Mouse (Mus musculus): ENCODE results near the gene Gm42421.
A peak's percentile ranks its signal among the peaks of the same experiment; 100 is the strongest.

Gm42421 gene

DNA sequence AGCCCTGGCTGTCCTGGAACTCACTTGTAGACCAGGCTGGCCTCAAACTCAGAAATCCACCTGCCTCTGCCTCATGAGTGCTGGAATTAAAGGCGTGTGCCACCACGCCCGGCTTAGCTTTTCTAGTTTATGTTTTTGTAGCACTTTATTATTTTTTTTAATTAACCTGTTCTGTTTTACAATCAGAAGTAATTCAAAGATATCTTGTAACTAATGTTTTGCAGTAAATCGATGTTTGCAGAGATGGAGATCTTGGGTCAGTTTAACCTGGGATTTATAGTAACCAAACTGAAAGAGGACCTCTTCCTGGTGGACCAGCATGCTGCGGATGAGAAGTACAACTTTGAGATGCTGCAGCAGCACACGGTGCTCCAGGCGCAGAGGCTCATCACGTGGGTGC lies at the start of gene Gm42421:
Gm42421 (plus strand) TSS at position 301 of the 400 bp plus-strand sequence.
- no peak for DNase-seq

DNA sequence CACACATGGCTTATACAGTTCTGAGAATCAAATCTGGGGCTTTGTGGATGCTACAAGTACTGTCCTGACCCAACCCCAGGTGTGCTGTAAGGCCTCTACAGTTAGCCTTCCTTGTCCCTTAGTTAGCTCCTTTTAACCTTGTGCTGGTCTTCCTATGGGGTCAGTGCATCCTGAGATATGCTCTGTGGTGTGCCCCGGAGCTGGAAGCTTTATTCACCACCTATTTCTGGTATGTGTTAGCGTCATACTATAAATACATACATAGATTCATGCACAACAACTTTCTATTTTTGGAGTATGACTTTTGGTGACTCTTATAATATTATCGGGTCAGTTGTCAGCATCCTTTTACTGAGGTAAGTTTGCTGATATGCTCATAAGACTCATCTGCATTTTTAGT lies 42.7 kb upstream of the Gm42421 start:
- no peak for DNase-seq

DNA sequence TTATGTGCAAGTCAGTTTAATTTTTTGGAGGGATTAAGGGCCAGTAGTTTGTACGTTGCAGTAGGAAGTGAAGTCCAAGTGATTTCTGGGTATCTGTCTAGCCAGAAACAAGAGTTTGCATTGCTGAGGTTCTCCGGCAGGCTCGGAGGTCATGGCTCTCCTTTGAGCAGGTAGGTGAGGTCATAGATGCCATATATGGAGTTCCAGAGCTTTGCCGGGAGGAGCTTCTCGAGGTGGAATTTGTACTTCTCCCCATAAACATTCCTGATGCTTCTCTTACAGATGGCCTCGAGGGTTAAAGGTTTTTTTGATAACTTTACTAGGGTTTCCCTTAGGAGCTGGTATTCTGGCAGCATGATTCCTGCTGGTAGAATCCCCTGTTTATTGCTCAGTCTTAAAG lies 37.2 kb upstream of the Gm42421 start:
- DNase-seq = no peak

DNA sequence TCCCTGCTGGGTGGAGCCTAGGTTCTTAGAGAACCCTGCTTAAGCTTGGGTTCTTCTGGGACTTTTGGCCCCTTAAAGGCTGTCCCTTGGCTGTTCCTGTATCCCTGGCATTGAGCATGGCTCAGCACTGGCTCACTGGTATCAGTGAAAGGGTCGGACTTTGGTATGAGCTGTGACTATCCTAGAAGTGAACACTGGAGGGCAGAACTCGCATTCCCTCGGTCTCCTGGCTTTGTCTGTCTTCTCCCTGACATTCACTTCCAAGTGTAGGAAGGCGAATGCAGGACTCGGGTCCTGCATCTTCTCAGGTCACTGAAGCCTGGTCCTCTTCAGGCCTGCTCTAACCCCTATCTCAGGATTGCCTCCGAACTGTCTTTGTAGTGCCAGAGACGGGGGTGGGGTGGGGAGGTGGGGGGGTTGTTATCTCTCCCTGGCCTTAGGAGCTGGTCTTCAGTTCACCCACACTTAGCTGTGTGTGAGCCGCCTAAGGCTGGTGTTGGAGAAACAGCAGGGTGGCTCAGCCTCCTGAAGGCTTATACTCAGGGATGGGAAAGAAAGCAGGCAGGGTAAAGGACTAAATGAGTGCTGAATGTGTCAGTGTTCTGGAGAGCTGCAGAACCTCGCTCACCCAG lies 35.6 kb upstream of the Gm42421 start:
- no peak for DNase-seq

DNA sequence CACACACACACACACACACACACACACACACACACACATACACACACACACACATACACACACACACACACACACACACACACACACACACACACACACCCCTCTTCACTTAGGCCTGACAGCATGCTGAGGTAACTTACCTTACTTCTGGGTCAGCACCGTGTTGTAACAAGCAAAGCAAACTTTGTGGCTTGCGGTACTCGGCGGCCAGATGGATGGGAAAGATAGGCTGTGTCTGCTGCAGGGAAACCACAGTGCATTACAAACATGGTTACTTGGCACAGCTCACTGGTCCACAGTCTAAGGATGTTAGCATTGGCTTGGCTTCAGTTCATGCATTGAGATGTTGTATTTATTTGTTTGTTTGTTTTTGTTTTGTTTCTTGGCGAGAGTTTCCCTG lies 34.6 kb upstream of the Gm42421 start:
- DNase-seq = no peak

DNA sequence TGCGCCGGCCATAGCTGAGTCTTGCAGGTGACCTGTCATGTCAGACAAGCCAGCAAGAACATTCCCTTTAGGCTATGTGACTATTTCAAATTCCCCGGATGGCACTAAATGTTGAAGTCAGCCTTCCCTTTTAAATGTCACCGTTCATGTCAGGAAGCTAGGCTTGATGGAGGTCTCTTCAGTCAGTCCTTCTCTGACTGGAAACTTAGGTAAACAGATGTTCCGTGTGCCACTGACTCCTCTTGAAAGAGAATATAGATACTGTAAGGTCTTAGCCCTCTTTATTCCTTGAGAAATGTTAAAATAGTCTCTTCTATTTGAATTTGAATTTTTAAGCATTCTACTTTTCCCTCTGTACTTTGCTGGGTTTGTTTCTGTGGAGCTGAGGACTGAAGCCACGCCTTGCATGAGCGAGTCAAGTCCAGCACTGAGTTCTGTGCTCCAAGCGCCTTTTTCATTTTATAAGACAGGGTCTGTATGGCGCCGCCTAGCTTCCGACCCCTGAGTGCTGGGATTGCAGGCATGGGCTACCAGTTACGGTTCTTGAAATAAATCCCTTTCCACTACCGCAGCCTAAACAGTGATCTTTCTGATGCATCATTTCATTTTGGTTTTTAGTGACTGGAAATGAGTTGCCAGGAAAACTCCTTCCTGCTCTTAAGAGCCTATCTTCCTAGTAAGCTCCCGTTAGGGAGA lies 30.2 kb upstream of the Gm42421 start, which contains the start of gene Ankrd61:
Ankrd61 (minus strand) TSS at position 51 of the 696 bp plus-strand sequence.
- no peak for DNase-seq

DNA sequence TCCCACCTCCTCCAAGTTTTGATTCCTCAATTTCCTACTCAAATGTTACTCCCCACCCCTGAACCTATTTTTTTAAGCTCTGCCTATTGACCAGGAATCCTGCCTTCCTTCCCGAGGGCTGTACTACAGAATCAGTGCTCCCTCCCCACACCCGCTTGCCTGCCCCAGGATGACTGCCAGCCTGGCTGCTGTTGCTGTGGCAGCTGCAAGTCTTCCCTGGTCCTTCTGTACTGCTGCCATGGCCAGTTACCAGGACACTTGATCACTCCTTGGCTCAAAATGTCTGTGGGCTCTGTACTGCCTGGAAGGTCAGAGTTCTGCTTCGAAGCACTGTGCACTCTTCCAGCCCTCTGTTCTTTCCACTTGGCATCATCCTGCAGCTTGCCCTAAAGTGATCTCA lies 25.9 kb upstream of the Gm42421 start:
- DNase-seq = peak in 1 of 2 experiments; percentile 25

DNA sequence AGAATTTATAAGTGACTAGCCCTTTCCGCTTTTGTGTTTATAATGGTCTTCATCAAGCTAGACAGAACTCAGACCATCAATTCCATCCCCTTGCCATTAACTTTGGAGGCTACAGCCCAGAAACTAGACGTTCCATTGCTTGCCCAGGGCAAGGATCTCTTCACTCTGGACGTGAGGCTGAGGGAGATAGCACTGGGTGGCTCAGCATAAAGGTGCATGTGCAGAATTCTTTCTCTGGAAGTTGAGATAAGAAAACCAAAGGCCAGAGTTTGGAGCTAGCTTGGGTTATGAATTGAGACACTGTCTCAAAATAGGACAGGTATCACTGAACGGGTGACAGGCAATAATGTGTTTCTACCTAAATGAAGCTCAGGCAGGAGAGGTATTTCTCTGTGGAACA lies 24.2 kb upstream of the Gm42421 start:
- DNase-seq = no peak

DNA sequence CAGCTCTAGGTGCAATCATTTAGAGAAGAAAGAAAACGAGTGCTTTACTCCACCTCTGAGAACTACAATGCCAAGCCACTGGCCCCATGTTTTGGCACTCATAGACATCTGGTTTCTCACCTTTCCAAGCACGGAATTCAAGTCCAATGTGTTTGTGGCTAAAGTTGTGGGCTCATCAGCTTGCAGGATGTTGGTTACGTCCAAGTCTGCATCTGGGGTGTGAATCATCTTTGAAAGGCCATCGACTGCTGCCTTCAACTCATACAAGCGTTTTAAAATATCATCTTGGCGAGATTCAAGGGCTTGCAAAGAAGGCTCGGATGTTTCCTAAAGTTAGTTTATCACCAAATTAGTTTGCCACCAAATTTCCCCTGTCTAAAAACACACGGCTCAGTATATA lies 21.5 kb upstream of the Gm42421 start:
- no peak for DNase-seq

DNA sequence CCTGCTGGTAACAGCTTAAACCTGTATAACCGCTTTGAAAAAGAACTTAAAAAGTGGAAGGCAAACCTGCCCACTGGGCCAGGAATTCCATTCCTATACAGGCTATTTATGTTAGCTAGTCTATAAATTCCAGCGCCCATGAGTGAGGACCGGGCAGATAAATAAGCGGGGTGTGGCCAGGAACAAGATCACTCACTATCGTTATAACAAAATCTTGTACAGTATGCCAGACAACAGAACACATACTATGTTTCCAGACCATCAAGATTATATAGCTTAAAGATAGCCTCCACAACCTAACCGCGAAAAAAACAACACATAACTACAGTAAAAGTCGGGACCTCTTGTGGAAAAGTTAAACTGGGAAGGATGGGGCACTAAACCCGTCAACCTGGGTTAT lies 19.0 kb upstream of the Gm42421 start:
- DNase-seq = no peak

DNA sequence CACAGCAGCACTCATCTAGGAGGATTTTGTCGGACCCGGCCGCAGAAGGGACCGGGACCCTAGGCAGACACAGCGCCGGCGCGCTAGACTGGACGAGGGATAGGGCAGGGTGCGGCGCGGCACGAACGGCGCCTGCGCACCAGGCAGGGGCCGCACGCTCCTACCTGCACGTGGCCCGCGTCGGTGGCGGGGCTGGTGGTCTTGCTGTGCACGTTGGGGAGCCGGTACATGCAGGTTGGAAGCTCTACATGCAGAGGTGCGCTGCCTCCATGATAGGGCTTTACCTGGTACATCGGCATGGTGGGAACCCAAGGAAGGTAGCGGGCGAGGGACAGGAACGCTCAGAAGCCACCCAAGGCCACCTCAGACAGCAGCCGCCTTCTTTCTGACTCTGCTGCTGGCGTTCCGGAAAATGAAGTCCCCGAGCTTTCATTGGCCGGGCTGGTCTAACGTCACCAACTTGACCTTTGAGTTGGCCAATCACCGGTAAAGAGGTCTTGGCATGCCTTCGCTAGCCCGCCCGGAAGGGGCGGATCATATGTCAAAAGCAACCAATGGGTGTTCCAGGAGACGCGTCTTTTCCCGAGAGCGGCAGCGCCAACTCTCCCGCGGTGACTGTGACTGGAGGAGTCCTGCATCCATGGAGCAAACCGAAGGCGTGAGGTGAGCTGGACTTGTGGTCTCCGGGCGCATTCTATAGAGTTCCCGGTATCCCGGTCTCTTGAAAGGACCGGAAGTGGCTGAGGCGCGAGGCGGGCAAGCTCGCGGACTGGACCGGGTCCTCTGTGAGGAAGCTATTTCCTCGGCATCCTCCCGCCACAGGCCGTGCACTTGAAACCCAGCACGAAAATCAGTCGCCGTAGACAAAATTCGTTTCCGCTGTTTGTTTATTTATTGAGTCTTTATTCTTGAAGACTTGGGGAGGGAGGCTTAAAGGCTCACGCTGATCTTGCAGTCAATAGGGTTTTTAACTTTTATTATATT lies 18.3 kb upstream of the Gm42421 start, which contains the start of the genes Aimp2 and Pms2:
Aimp2 (minus strand) TSS at position 431 of the 984 bp plus-strand sequence.
Pms2 (plus strand) TSS at position 548 of the 984 bp plus-strand sequence.
- DNase-seq = peak; percentile 95 to 96

DNA sequence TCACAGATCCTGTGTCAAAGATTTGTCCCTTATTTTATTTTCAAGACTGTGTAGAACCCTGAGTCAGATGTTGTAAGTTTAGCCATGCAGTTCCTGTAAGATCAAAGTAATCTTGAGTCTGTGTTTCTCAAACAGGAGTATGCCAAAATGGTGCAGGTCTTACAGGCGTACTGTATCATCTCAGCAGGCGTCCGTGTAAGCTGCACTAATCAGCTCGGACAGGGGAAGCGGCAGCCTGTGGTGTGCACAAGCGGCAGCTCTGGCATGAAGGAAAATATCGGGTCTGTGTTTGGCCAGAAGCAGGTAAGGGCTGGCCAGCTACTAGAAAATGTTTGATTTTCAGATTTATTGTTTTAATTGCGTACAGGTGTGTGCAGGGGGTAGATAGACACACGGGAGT lies 11.8 kb upstream of the Gm42421 start:
- peak in 1 of 2 experiments; percentile 29 for DNase-seq

DNA sequence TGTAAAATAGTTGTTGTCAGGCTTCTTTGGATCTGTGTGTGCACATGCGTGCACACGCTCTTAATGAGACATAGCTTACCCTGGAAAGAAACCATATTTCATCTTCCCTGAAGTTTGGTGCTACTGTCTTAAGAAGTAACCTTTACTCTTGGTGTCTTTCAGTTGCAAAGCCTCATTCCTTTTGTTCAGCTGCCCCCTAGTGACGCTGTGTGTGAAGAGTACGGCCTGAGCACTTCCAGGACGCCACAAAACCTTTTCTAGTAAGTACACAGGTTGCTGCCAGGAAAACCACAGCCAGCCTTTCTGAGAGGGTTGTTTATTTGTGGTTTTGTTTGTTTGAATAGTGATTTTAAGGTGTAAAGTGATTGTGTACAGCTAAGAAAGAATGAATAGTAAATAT lies 10.6 kb upstream of the Gm42421 start:
- peak in 1 of 2 experiments; percentile 38 for DNase-seq

DNA sequence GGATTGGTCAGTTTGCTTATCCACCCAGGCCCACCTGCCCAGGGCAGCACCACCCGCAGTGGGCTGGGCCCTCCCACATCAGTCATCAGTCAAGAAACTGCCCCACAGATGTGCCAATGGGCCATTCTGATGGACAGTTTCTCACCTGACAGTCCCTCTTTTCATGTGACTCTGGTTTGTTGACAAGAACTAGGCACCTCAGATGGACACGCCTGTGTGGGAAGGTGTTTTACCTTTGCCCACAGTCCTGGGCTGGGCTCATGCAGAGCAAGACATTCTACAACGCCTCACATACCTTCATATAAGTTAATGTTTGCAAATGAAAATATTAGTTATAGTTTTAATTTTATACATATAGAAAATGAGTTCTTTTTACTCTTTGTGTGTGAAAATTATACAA lies 9.9 kb upstream of the Gm42421 start:
- DNase-seq = no peak

DNA sequence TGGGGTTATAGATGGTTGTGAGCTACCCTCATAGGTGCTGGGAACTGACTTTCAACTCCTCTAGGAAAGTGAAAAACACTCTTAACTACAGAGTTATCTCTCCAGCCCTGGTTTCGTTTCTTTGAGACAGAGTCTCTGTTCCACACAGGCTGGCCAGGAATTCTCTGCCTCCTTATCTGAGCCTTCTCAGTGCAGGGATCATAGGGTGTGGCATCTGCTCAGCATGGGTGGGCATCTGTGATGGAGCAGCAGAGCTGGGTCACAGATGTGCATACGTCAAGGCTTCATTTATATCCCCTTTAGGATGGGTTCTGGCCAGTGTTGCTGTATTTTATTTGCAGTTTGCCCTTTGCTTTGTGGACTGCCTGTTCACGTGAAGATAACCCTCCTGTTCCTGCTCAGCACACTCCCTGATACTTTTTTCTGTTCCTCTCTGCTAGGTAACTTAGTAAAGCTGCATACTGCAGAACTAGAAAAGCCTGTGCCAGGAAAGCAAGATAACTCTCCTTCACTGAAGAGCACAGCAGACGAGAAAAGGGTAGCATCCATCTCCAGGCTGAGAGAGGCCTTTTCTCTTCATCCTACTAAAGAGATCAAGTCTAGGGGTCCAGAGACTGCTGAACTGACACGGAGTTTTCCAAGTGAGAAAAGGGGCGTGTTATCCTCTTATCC lies 3.1 kb upstream of the Gm42421 start:
- no peak for DNase-seq

DNA sequence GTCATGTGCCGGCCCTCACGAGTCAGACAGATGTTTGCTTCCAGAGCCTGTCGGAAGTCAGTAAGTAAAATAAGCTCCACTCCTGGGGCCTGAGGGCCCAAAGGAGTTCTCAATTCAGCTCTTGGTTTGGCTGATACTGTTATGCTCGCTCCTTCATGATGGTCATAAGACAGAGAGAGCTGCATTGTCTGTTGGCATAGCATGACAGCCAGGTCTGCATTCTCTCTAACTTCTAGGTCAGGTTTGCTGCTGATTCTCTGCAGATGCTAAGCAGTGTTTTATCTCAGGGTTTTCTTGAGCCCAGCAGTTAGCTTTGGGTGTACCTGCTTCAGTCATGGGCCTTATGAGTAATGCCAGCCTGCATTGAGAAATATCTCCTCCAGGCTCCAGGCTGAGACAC lies 1.3 kb downstream of the Gm42421 start:
- DNase-seq = no peak

DNA sequence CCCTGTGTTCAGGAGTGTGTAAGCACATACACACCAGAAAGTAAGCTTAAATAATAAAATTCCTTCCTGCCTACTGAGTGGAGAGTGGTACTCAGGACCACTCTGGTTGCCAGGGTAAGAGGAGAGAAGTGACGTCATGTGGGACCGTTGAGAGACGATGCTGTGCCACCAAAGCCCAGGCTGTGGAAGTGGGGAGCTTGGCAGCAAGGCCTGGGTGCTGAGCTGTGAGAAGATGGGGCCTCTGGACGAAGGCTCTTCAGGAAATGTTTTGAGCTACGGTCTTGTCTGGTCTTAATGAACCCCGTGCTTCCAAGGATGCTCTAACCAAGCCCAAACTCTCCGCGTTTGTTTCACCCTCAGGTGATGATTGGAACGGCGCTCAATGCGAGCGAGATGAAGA lies 2.7 kb downstream of the Gm42421 start:
- DNase-seq = no peak

DNA sequence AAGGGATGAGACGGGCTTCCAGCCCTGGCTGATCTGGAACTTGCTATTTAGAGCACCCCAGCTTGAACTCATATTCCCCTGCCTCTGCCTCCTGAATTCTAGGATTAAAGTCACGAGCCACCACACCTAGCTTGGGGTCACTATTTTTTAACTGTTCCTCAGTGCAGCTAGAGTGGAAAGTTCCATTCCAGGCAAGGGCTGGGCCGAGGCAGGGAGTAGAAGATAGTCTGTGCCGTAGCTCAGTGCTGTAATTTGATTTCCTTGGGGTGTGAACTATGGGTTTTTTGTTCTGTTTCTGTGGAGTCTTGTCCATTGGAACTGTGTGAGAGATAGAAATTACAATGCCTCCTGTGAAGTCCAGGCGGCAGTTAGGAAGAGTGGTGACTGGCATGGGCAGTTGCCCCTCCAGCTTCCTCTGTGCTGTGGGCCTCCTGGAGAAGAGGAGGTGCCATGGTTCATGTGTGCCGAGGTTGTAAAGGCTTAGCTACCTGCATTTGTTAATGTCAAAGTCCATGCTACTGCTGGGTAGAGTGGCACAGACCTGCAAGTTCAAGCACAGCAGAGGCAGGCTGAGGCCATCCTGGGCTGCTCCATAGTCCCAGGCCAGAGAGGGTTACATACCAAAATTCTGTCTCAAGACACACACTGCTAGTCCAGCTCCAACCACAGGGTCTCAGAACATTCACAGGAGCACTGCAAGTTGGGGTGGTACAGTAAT lies 4.0 kb downstream of the Gm42421 start:
- no peak for DNase-seq

DNA sequence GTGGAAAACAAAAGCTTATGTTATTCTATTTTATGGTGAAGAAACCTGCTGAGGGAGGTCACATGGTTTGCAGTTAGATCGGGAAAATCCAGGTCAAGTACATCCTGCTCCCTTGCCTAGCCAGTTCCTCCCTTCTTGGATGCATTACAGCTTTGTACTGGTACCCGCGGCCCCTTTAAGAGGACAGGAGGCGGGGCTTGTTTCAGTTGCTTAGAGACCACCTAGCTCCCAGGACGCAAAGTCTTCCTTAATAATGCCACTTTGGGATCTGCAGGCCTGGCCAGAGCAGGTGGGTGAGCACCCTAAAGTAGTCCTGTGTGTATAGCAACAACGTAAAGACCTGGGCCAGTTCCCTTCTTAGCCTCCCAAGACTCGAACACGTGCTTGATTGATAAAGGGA lies 4.9 kb downstream of the Gm42421 start, which contains the start of gene Rsph10b:
Rsph10b (plus strand) TSS at position 205 of the 400 bp plus-strand sequence.
- peak in 1 of 2 experiments; percentile 18 for DNase-seq

DNA sequence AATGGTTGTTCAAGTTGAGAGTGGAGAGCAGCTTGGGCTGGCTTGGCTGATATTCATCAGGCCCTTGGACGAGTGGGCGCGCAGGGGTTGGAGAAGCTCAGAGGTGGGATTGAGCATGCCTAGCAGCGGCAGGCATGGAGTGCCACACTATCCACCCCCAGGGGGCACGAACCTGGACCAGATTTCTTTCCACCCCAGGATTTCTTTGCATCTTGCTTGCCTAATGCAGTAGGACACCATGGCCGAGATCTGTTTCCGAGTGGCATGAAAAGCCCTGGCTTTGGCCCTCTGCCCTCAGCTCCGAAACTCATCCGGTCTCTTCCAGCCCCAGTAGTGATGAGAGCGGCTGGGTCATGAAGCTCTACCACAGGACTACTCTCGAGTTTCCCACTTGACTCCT lies 5.4 kb downstream of the Gm42421 start:
- DNase-seq = peak in 1 of 2 experiments; percentile 32

DNA sequence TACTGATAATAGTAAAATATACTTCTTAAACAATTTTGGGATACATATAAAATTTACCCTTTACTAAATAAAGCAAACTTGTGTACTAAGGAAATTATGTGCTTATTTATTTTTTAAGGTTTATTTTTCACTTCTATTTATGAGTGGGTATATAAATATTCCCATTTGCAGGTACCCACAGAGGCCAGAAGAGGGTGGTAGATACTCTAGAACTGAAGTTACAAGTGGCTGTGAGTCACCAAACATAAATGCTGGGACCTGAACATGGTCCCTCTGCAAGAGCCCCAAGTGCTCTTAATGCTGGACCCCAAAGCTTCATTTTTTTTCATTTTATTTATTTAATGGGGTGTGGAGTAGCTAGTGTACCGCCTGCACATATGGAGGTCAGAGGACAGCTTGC lies 5.9 kb downstream of the Gm42421 start:
- DNase-seq = no peak

DNA sequence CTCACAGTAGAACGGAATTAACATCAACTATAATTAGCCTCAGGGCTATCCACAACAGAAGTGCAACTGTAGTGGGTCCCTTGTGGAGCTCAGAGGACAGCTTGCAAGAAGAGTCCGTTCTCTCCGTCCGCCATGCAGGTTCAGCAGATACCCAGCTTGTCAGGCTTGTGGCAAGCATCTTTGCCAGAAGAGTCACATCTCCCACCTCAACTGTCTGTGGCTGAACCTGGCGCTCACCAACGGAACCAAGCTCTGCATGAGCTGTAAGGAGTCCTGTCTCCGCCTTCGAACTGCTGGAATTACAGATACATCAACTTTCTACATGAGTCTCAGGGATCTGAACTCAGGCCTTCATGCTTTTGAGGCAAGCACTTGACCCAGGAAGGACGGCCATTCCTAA lies 8.2 kb downstream of the Gm42421 start:
- no peak for DNase-seq
